Mouse (Mus musculus): ENCODE results near the gene Met. TPM values are rescaled to one million over a fixed set of nuclear protein-coding genes. Genes with fewer than 3 reads are reported as not detected.

The Met gene
- total RNA-seq, 1 experiment, result 7.6 TPM

DNA sequence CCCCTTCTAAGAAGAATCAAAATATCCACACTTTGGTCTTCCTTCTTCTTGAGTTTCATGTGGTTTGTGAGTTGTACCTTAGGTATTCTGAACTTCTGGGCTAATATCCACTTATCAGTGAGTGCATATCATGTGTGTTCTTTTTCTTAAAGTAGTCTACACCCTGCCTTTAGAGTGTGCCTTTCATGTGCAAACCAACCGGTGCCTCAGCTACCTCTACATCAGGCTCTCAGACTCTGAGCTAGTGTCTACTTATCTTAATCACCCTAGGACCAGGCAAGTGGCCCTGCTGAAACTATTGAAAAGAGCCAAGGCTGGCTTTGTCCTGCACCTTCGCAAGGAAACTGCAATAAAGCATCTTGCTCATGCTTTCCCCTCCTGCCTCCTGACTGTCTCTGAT is 97.7 kb downstream of the Met start:
- Histone ChIP-seq H3K36me3 (ENCODE audit: control insufficient read depth, insufficient read depth, low read length, poor library complexity, severe bottlenecking) (no peaks in the 10 kb centered on the region), H3K4me1 (ENCODE audit: control insufficient read depth in 2 of 2, insufficient read depth in 2 of 2, low read length in 2 of 2, poor library complexity in 1 of 2) (no peaks in the 10 kb centered on the region; a peak in 1 of 4 replicates), H3K27ac (ENCODE audit: insufficient read depth, low read depth, low read length, poor library complexity, severe bottlenecking) (no peak overlapping the region), H3K9ac (ENCODE audit: insufficient read depth, low read depth, low read length, poor library complexity, severe bottlenecking) (no peak overlapping the region), H3K9me3 (ENCODE audit: control insufficient read depth, insufficient read depth, low read depth, low read length) (no peaks in the 10 kb centered on the region), H3K4me3 (ENCODE audit: insufficient read depth in 1 of 2, low read depth in 1 of 2, low read length in 2 of 2, poor library complexity in 1 of 2, severe bottlenecking in 1 of 2) (no peak overlapping the region)
- in situ Hi-C loops (cut with MboI; ENCODE audit: low sequenced_read_pairs in 2 of 2, unreplicated experiment in 2 of 2), result no loop called here
- TF ChIP-seq ZNF384 (IDR thresholded peaks at IDR 0.05; ENCODE audit: low read depth, low read length) (no peak), HCFC1 (IDR thresholded peaks at IDR 0.05; ENCODE audit: borderline replicate concordance, insufficient read depth, low read length) (no peak), ZC3H11A (IDR thresholded peaks at IDR 0.05; ENCODE audit: borderline replicate concordance, low read depth, low read length) (no peak), MAFK (IDR thresholded peaks at IDR 0.05; ENCODE audit: insufficient read depth, low read depth, low read length) (no peak), CHD2 (IDR thresholded peaks at IDR 0.05; ENCODE audit: low read depth, low read length) (no peak)
- DNase-seq (ENCODE audit: low read depth, low spot score), result no peak

DNA sequence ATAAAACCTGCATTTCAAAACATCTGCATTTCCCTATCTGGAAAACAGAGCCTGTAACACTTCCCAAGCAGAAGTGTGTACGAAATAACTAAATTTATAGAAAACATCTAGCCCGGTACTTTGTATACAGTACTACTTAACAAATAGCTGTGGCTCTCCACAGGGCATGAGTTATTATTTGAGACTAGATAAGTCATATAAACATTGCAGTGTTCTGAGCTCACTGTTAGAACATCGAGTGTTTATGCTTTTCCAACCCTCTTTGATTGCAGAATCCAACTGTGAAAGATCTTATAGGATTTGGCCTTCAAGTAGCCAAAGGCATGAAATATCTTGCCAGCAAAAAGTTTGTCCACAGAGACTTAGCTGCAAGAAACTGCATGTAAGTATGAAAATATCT is 98.3 kb downstream of the Met start:
- Histone ChIP-seq H3K36me3 (ENCODE audit: control insufficient read depth, insufficient read depth, low read length, poor library complexity, severe bottlenecking) (no peaks in the 10 kb centered on the region), H3K27ac (ENCODE audit: insufficient read depth, low read depth, low read length, poor library complexity, severe bottlenecking) (no peak overlapping the region), H3K4me3 (ENCODE audit: insufficient read depth in 1 of 2, low read depth in 1 of 2, low read length in 2 of 2, poor library complexity in 1 of 2, severe bottlenecking in 1 of 2) (no peak overlapping the region), H3K4me1 (ENCODE audit: control insufficient read depth in 2 of 2, insufficient read depth in 2 of 2, low read length in 2 of 2, poor library complexity in 1 of 2) (no peaks in the 10 kb centered on the region; a peak in 1 of 4 replicates), H3K9me3 (ENCODE audit: control insufficient read depth, insufficient read depth, low read depth, low read length) (no peaks in the 10 kb centered on the region), H3K9ac (ENCODE audit: insufficient read depth, low read depth, low read length, poor library complexity, severe bottlenecking) (no peak overlapping the region)
- DNase-seq (ENCODE audit: low read depth, low spot score), result no peak
- no peak for TF ChIP-seq ZC3H11A (IDR thresholded peaks at IDR 0.05; ENCODE audit: borderline replicate concordance, low read depth, low read length)
- TF ChIP-seq ZNF384 (IDR thresholded peaks at IDR 0.05; ENCODE audit: low read depth, low read length), result no peak
- TF ChIP-seq HCFC1 (IDR thresholded peaks at IDR 0.05; ENCODE audit: borderline replicate concordance, insufficient read depth, low read length), result no peak
- TF ChIP-seq CHD2 (IDR thresholded peaks at IDR 0.05; ENCODE audit: low read depth, low read length), result no peak
- no peak for TF ChIP-seq MAFK (IDR thresholded peaks at IDR 0.05; ENCODE audit: insufficient read depth, low read depth, low read length)
- in situ Hi-C loops (cut with MboI; ENCODE audit: low sequenced_read_pairs in 2 of 2, unreplicated experiment in 2 of 2), result no loop called here

DNA sequence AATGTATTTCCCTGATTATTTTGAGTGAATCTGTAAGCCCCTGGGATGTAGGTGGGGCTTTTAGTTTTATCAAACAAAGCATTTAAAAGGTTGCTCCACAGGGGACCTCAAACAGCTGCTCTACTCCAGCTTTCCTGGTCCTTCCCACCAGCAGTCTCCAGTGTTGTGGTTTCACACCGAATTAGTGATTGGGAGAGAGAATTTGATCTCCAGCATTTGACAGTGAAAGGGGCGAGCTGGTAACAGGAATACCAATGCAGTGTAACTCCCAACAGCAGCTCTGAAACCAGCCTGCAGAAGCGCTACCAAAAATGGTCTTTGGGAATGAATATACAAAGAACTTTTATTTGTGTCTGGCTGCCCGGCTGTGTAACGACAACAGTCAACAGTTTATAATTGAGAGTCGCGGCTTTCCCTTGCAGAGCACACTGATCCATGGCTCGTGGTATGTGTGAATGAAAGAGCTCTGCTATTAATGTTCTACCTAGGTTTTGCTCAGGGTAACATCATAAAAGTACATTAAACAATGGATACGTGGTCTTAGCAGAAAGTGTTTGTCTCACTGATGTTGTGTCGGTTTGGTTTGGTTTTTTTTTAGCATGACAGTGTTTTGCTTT is 99.0 kb downstream of the Met start:
- H3K9me3 ChIP-seq (ENCODE audit: control insufficient read depth, insufficient read depth, low read depth, low read length), result no peaks in the 10 kb centered on the region

DNA sequence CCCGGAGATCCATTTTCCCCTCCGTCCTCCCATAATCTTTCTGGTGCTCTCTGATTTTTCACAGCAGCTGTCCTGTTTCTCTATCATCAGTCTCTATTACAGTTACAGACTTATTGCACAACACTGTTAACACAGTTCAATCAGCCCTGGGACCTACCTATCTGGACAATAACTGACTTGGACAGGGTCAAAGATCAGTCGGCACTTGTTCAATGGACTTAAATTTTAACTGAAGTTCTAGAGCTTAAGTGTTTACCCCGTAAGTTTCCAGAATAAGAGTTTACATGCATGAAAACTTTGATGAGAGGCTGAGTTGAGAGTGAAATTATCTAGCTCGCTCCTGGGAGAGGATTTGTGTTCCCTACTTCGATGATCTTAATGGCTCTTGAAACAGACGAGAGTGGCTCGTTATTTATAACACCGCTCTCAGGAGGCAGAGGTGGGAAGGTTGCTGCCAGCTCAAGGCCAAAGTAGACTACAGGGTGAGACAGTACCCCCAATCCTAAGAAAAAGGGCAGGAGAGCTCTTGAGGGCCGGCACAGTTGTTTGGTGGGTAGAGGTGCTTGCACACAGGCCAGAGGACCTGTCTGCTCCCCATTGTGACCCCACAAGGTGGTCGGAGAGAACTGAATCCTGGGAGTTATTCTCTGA is 105.2 kb downstream of the Met start:
- no peaks in the 10 kb centered on the region for H3K36me3 ChIP-seq (ENCODE audit: control insufficient read depth, insufficient read depth, low read length, poor library complexity, severe bottlenecking)

More for the DNA sequence above, 99.0 kb downstream of the Met start:
- Histone ChIP-seq H3K36me3 (ENCODE audit: control insufficient read depth, insufficient read depth, low read length, poor library complexity, severe bottlenecking) (no peaks in the 10 kb centered on the region), H3K27ac (ENCODE audit: insufficient read depth, low read depth, low read length, poor library complexity, severe bottlenecking) (no peak overlapping the region), H3K4me3 (ENCODE audit: insufficient read depth in 1 of 2, low read depth in 1 of 2, low read length in 2 of 2, poor library complexity in 1 of 2, severe bottlenecking in 1 of 2) (no peak overlapping the region), H3K4me1 (ENCODE audit: control insufficient read depth in 2 of 2, insufficient read depth in 2 of 2, low read length in 2 of 2, poor library complexity in 1 of 2) (no peaks in the 10 kb centered on the region; a peak in 1 of 4 replicates), H3K9ac (ENCODE audit: insufficient read depth, low read depth, low read length, poor library complexity, severe bottlenecking) (no peak overlapping the region)
- in situ Hi-C loops (cut with MboI; ENCODE audit: low sequenced_read_pairs in 2 of 2, unreplicated experiment in 2 of 2), result no loop called here
- TF ChIP-seq ZNF384 (IDR thresholded peaks at IDR 0.05; ENCODE audit: low read depth, low read length) (no peak), CHD2 (IDR thresholded peaks at IDR 0.05; ENCODE audit: low read depth, low read length) (no peak), HCFC1 (IDR thresholded peaks at IDR 0.05; ENCODE audit: borderline replicate concordance, insufficient read depth, low read length) (no peak), MAFK (IDR thresholded peaks at IDR 0.05; ENCODE audit: insufficient read depth, low read depth, low read length) (no peak), ZC3H11A (IDR thresholded peaks at IDR 0.05; ENCODE audit: borderline replicate concordance, low read depth, low read length) (no peak)
- peak; percentile 43 for DNase-seq (ENCODE audit: low read depth, low spot score)

More for the DNA sequence above, 105.2 kb downstream of the Met start:
- Histone ChIP-seq H3K4me3 (ENCODE audit: insufficient read depth in 1 of 2, low read depth in 1 of 2, low read length in 2 of 2, poor library complexity in 1 of 2, severe bottlenecking in 1 of 2) (no peak overlapping the region), H3K4me1 (ENCODE audit: control insufficient read depth in 2 of 2, insufficient read depth in 2 of 2, low read length in 2 of 2, poor library complexity in 1 of 2) (no peaks in the 10 kb centered on the region), H3K27ac (ENCODE audit: insufficient read depth, low read depth, low read length, poor library complexity, severe bottlenecking) (no peak overlapping the region), H3K9ac (ENCODE audit: insufficient read depth, low read depth, low read length, poor library complexity, severe bottlenecking) (no peak overlapping the region), H3K9me3 (ENCODE audit: control insufficient read depth, insufficient read depth, low read depth, low read length) (no peaks in the 10 kb centered on the region)
- in situ Hi-C loops (cut with MboI; ENCODE audit: low sequenced_read_pairs in 2 of 2, unreplicated experiment in 2 of 2), result no loop called here
- no peak for DNase-seq (ENCODE audit: low read depth, low spot score)
- TF ChIP-seq CHD2 (IDR thresholded peaks at IDR 0.05; ENCODE audit: low read depth, low read length) (no peak), MAFK (IDR thresholded peaks at IDR 0.05; ENCODE audit: insufficient read depth, low read depth, low read length) (no peak)

Measured in ES-E14 (cell line).